Mouse (Mus musculus) heart, postnatal 36 days (tissue): ENCODE data around the gene Got2. TPM values are rescaled to one million over a fixed set of nuclear protein-coding genes. Genes with fewer than 3 reads are reported as not detected.
"Not testable (repeated sequence)": the region's sequence is repeated elsewhere in the genome, so short reads cannot be mapped to it uniquely, and the experiment has no call there.

ENCODE experiments used
- DNase-seq, 2 experiments: peaks; one replicate each; pipeline ENCODE4 v3.0.0; 2021 to 2022
- intact Hi-C: fragments of 180-260 bp; cut with DNase I; formaldehyde crosslinking; loops from one replicate; pipeline ENCODE4 v1.15.1; 2025
- total RNA-seq, 2 experiments: library from RNA; stranded (reverse); gene quantifications; 2 replicates each; pipeline ENCODE4 v1.2.3; 2021

Gene Got2
- total RNA-seq, 2 experiments from 2014 or later, result 811 to 862 TPM

GRCm38 (mm10) chr8:95830144-95830543 is 58.2 kb downstream of the Got2 start:
- no peak for DNase-seq
- intact Hi-C loops, result loop anchor here (5.0 kb wide), 4 partner anchors 48 to 228 kb away; no protein-coding TSS in a partner anchor

- intact Hi-C loops, DNase-seq: not testable (repeated sequence)
Observed at GRCm38 (mm10) chr8:95825162-95825561, 63.2 kb downstream of the Got2 start, which contains the start of gene Sap18b. TSS of gene Sap18b (plus strand) at chr8:95825346.

- intact Hi-C loops, result no loop called here
- DNase-seq, result peak in 1 of 2 experiments; percentile 19
Observed at GRCm38 (mm10) chr8:95822699-95823098, 65.6 kb downstream of the Got2 start.

- intact Hi-C loops, result no loop called here
- DNase-seq, result no peak
Observed at GRCm38 (mm10) chr8:95822096-95822495, 66.3 kb downstream of the Got2 start.

GRCm38 (mm10) chr8:95821266-95821665 is 67.1 kb downstream of the Got2 start:
- DNase-seq, result no peak
- intact Hi-C loops, result no loop called here

GRCm38 (mm10) chr8:95818211-95818610 is 70.1 kb downstream of the Got2 start:
- intact Hi-C loops, result no loop called here
- peak; percentile 5 to 14 for DNase-seq

GRCm38 (mm10) chr8:95817597-95817996 is 70.8 kb downstream of the Got2 start:
- intact Hi-C loops, result no loop called here
- DNase-seq, result no peak

- intact Hi-C loops, result no loop called here
- no peak for DNase-seq
Observed at GRCm38 (mm10) chr8:95816044-95816708, 72.2 kb downstream of the Got2 start.

Other genes with a start within 250 kb of the Got2 start
- gene Ndrg4, start 211.6 kb downstream of the Got2 start, total RNA-seq, result 100 to 1,000 TPM; 233 to 242 TPM
- gene Setd6, start 172.7 kb downstream of the Got2 start, total RNA-seq, result 10 to 100 TPM; 15.8 to 17.9 TPM
- gene Cnot1, start 81.1 kb downstream of the Got2 start, total RNA-seq, result 100 to 1,000 TPM; 119 to 124 TPM
- gene Sap18b, start 63.2 kb downstream of the Got2 start, total RNA-seq, result 10 to 100 TPM; 87.1 to 90.7 TPM
- 10 to 100 TPM; 11.4 to 12.0 TPM for gene Slc38a7, start 35.0 kb downstream of the Got2 start, total RNA-seq